20 mouse cellular contexts compared by ENCODE assay signal in the genomic region with DNA sequence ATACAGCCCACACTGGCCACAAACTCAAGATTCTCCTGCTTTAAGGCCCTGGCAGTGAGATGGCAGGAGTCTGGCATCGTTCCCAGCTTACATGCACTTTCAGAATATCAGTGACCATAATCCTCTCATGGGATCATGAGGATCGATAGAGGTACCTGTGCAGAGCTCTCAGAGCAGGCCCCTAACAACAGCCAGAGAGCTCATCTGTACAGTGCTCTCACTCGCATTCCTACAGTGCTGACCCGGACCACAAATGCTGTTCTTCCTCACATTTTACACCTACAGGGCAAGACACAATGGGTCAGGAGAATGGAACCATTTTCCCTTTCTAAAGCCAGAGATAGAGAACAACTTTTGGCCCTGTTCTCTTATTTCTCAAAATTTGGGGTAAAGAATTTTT.
DNase-seq lines count a peak whose midpoint lies in the region; ATAC-seq and TF ChIP-seq lines count a peak whose summit lies in the region.
"Had no signal": no experiment of that assay in that cellular context is flagged by ENCODE, and none has a peak within 500 bp of the region (broad histone marks: within the 10 kb centered on the region; RNA-seq: fewer than 3 reads in every experiment).

No protein-coding gene starts in this region.

- TF ChIP-seq POLR2A in lung, adult 2 months (IDR thresholded peaks at IDR 0.05; ENCODE audit: borderline replicate concordance, extremely low read depth, low read depth, low read length) = no peak

- no peaks in the 10 kb centered on the region for H3K27me3 ChIP-seq in lung, embryonic 14.5 days (ENCODE audit: insufficient read depth, low read length)
- H3K27me3 ChIP-seq in forebrain, embryonic 13.5 days = no peaks in the 10 kb centered on the region
- H3K27me3 ChIP-seq: embryonic facial prominence, embryonic 13.5 days; embryonic facial prominence, embryonic 15.5 days; forebrain, embryonic 12.5 days; forebrain, embryonic 15.5 days had no signal

- no peak overlapping the region for H3K4me3 ChIP-seq in lung, embryonic 14.5 days (ENCODE audit: low read depth, low read length)
- no peak overlapping the region for H3K4me3 ChIP-seq in lung, adult 2 months (replicated peaks; ENCODE audit: extremely low read depth, low read depth, low read length)
- no peak overlapping the region for H3K4me3 ChIP-seq in forebrain, embryonic 13.5 days
- H3K4me3 ChIP-seq: embryonic facial prominence, embryonic 13.5 days; embryonic facial prominence, embryonic 15.5 days; erythroblast, embryonic 14.5 days; forebrain, embryonic 10.5 days; forebrain, embryonic 12.5 days; forebrain, embryonic 15.5 days had no signal

- no peak overlapping the region for H3K9ac ChIP-seq in lung, embryonic 14.5 days
- H3K9ac ChIP-seq in forebrain, embryonic 13.5 days = no peak overlapping the region
- H3K9ac ChIP-seq: embryonic facial prominence, embryonic 13.5 days; embryonic facial prominence, embryonic 15.5 days; forebrain, embryonic 12.5 days; forebrain, embryonic 15.5 days; forebrain, postnatal 0 days had no signal

- no peaks in the 10 kb centered on the region for H3K4me1 ChIP-seq in lung, embryonic 14.5 days (ENCODE audit: insufficient read depth)
- H3K4me1 ChIP-seq in lung, adult 2 months (ENCODE audit: control insufficient read depth, insufficient read depth, low read length) = peaks cover 4% of the 10 kb centered on the region; the same call in 1 of the 2 replicates
- H3K4me1 ChIP-seq in forebrain, embryonic 13.5 days = peaks cover 14% of the 10 kb centered on the region
- H3K4me1 ChIP-seq: embryonic facial prominence, embryonic 15.5 days had no signal

- no peaks in the 10 kb centered on the region for H3K9me3 ChIP-seq in lung, embryonic 14.5 days (ENCODE audit: low read depth, low read length)
- no peaks in the 10 kb centered on the region for H3K9me3 ChIP-seq in forebrain, embryonic 13.5 days (replicated peaks)
- H3K9me3 ChIP-seq: embryonic facial prominence, embryonic 13.5 days; embryonic facial prominence, embryonic 15.5 days; forebrain, embryonic 10.5 days; forebrain, embryonic 12.5 days; forebrain, embryonic 15.5 days had no signal

- peak; percentile 62; the same call in 1 of the 2 replicates for ATAC-seq in lung, embryonic 14.5 days (ENCODE audit: insufficient read depth)
- no peak for ATAC-seq in forebrain, embryonic 13.5 days
- ATAC-seq: forebrain, embryonic 15.5 days; forebrain, postnatal 0 days had no signal

- peaks cover 32% of the 10 kb centered on the region for H3K36me3 ChIP-seq in lung, embryonic 14.5 days (ENCODE audit: insufficient read depth)
- H3K36me3 ChIP-seq in forebrain, embryonic 13.5 days (ENCODE audit: poor library complexity, severe bottlenecking) = peaks cover 26% of the 10 kb centered on the region

- H3K27ac ChIP-seq in lung, embryonic 14.5 days (ENCODE audit: low read depth) = no peak overlapping the region
- H3K27ac ChIP-seq in forebrain, embryonic 13.5 days = no peak overlapping the region
- H3K27ac ChIP-seq: embryonic facial prominence, embryonic 13.5 days; embryonic facial prominence, embryonic 15.5 days; forebrain, embryonic 10.5 days; forebrain, embryonic 12.5 days; forebrain, embryonic 15.5 days had no signal

- no peak overlapping the region for H3K4me2 ChIP-seq in lung, embryonic 14.5 days
- no peak overlapping the region for H3K4me2 ChIP-seq in forebrain, embryonic 13.5 days
- H3K4me2 ChIP-seq: embryonic facial prominence, embryonic 13.5 days; embryonic facial prominence, embryonic 15.5 days; forebrain, embryonic 12.5 days; forebrain, embryonic 15.5 days had no signal

- no peak for TF ChIP-seq CTCF in lung, embryonic 14.5 days (IDR thresholded peaks at IDR 0.05; ENCODE audit: low read depth)
- no peak for TF ChIP-seq CTCF in lung, adult 2 months (IDR thresholded peaks at IDR 0.05; ENCODE audit: insufficient read depth, low read length)

- WGBS in lung, embryonic 14.5 days = 84% methylated on average over 4 of the region's 4 CpGs
- 94% methylated on average over 4 of the region's 4 CpGs for WGBS in lung, adult 2 months
- 95% methylated on average over 4 of the region's 4 CpGs for WGBS in forebrain, embryonic 13.5 days

- DNase-seq in lung, embryonic 14.5 days = no peak
- no peak for DNase-seq in lung, adult 2 months
- peak; percentile 17 for DNase-seq in retina, embryonic 14.5 days (ENCODE audit: low spot score)
- no peak for DNase-seq in retina, postnatal 1 day
- DNase-seq: adrenal gland, adult 2 months; adrenal gland, postnatal 10 days; adrenal gland, postnatal 25 days; cerebellum, adult 11-12 months; cerebellum, adult 2 months; cerebellum, adult 9-10 months; cerebellum, postnatal 36 days; embryo, embryonic 11 days; forebrain, postnatal 0 days had no signal
